16 mouse cellular contexts compared by ENCODE assay signal in genomic region chr12:103710405-103710804, GRCm38 (mm10). TPM values are rescaled to one million over a fixed set of nuclear protein-coding genes. Genes with fewer than 3 reads are reported as not detected.
A peak's percentile ranks its signal among the peaks of the same experiment; 100 is the strongest.
DNase-seq lines count a peak whose midpoint lies in the region; ATAC-seq and TF ChIP-seq lines count a peak whose summit lies in the region.
"Had no signal": no experiment of that assay in that cellular context is flagged by ENCODE, and none has a peak within 500 bp of the region (broad histone marks: within the 10 kb centered on the region; RNA-seq: fewer than 3 reads in every experiment).

No protein-coding gene starts in this region.

- peak; percentile 36 for DNase-seq in kidney, adult 2 months
- no peak for DNase-seq in kidney, adult 8-10 months
- peak; percentile 20 for DNase-seq in lung, embryonic 14.5 days
- no peak for DNase-seq in lung, adult 18-20 months
- DNase-seq in ES-CJ7 (ENCODE audit: low read depth, low spot score), result peak; percentile 1
- DNase-seq in embryo, embryonic 11 days, result peak; percentile 4
- DNase-seq in ovary, adult 18-20 months (ENCODE audit: low spot score), result no peak
- DNase-seq: adrenal gland, adult 8-10 months; gastrocnemius, postnatal 10 days; liver, embryonic 13.5 days; thymus, adult 2 months had no signal

- no peaks in the 10 kb centered on the region for H3K27me3 ChIP-seq in kidney, adult 2 months (replicated peaks; ENCODE audit: control insufficient read depth, insufficient read depth, low read length)
- no peaks in the 10 kb centered on the region for H3K27me3 ChIP-seq in lung, embryonic 14.5 days (ENCODE audit: insufficient read depth, low read length)
- H3K27me3 ChIP-seq: embryonic facial prominence, embryonic 15.5 days; forebrain, embryonic 13.5 days; liver, embryonic 13.5 days; megakaryocyte, embryonic 14.5 days had no signal

- H3K4me2 ChIP-seq in lung, embryonic 14.5 days, result no peak overlapping the region
- H3K4me2 ChIP-seq: embryonic facial prominence, embryonic 15.5 days; forebrain, embryonic 13.5 days; heart, embryonic 11.5 days; liver, embryonic 13.5 days had no signal

- no peaks in the 10 kb centered on the region for H3K9me3 ChIP-seq in lung, embryonic 14.5 days (ENCODE audit: low read depth, low read length)
- H3K9me3 ChIP-seq: embryonic facial prominence, embryonic 15.5 days had no signal

- 60% methylated on average over 1 of the region's 1 CpGs for WGBS in kidney, adult 2 months
- 60% methylated on average over 1 of the region's 1 CpGs for WGBS in lung, embryonic 14.5 days

- peak; percentile 38 for TF ChIP-seq CTCF in kidney, adult 2 months (conservative IDR thresholded peaks at IDR 0.05; ENCODE audit: insufficient read depth, insufficient read length, low read depth, low read length)
- TF ChIP-seq CTCF in lung, embryonic 14.5 days (IDR thresholded peaks at IDR 0.05; ENCODE audit: low read depth), result peak; percentile 70

- no peaks in the 10 kb centered on the region; the same call in 1 of the 2 replicates for H3K4me1 ChIP-seq in kidney, adult 2 months (ENCODE audit: control insufficient read depth, insufficient read depth, low read length)
- H3K4me1 ChIP-seq in lung, embryonic 14.5 days (ENCODE audit: insufficient read depth), result no peaks in the 10 kb centered on the region
- H3K4me1 ChIP-seq: embryonic facial prominence, embryonic 15.5 days; forebrain, embryonic 13.5 days; megakaryocyte, embryonic 14.5 days had no signal

- H3K4me3 ChIP-seq in kidney, adult 2 months (ENCODE audit: insufficient read depth, low read depth, low read length), result no peak overlapping the region
- no peak overlapping the region for H3K4me3 ChIP-seq in lung, embryonic 14.5 days (ENCODE audit: low read depth, low read length)
- H3K4me3 ChIP-seq: embryonic facial prominence, embryonic 15.5 days; forebrain, embryonic 13.5 days; liver, embryonic 13.5 days; megakaryocyte, embryonic 14.5 days had no signal

- H3K27ac ChIP-seq in kidney, adult 2 months (ENCODE audit: insufficient read depth, low read depth, low read length), result no peak overlapping the region
- no peak overlapping the region for H3K27ac ChIP-seq in lung, embryonic 14.5 days (ENCODE audit: low read depth)
- H3K27ac ChIP-seq: embryonic facial prominence, embryonic 15.5 days; forebrain, embryonic 13.5 days; liver, embryonic 13.5 days had no signal

- no peak overlapping the region for H3K9ac ChIP-seq in lung, embryonic 14.5 days
- H3K9ac ChIP-seq: embryonic facial prominence, embryonic 15.5 days; forebrain, embryonic 13.5 days; liver, embryonic 13.5 days had no signal

- no peak for TF ChIP-seq POLR2A in kidney, adult 2 months (IDR thresholded peaks at IDR 0.05; ENCODE audit: low read depth, low read length)

- ATAC-seq in lung, embryonic 14.5 days (ENCODE audit: insufficient read depth), result no peak
- ATAC-seq: forebrain, embryonic 13.5 days had no signal

- no peaks in the 10 kb centered on the region for H3K36me3 ChIP-seq in kidney, adult 2 months (ENCODE audit: control insufficient read depth, insufficient read depth, low read length)
- no peaks in the 10 kb centered on the region for H3K36me3 ChIP-seq in lung, embryonic 14.5 days (ENCODE audit: insufficient read depth)
- H3K36me3 ChIP-seq: embryonic facial prominence, embryonic 15.5 days; liver, embryonic 13.5 days had no signal

RNA-seq across cellular contexts. Expression of gene Serpina1f, which starts 15.1 kb away (rescaled TPM):
- polyA plus RNA-seq in kidney, adult 2 months (2012; rRNA removed), result 214 and 308 TPM in 2 replicates
- polyA plus RNA-seq in lung, embryonic 14.5 days (2014; fragmentation: Nextera tagmentation; extraction: Ambion mirVana), result not detected in 2 replicates
- polyA plus RNA-seq: embryonic facial prominence, embryonic 15.5 days; forebrain, embryonic 13.5 days; heart, embryonic 11.5 days had no signal

RNA-seq across cellular contexts. Expression of gene Serpina16, which starts 34.5 kb away (rescaled TPM):
- not detected in 2 replicates for polyA plus RNA-seq in kidney, adult 2 months (2012; rRNA removed)
- not detected in 2 replicates for polyA plus RNA-seq in lung, embryonic 14.5 days (2014; fragmentation: Nextera tagmentation; extraction: Ambion mirVana)
- polyA plus RNA-seq: embryonic facial prominence, embryonic 15.5 days; forebrain, embryonic 13.5 days; heart, embryonic 11.5 days; thymus, adult 2 months had no signal

RNA-seq across cellular contexts. Expression of gene Serpina6, which starts 53.4 kb away (rescaled TPM):
- polyA plus RNA-seq in kidney, adult 2 months (2012; rRNA removed), result 0.58 and 0.81 TPM in 2 replicates
- 0.27 and 1.3 TPM in 2 replicates for polyA plus RNA-seq in lung, embryonic 14.5 days (2014; fragmentation: Nextera tagmentation; extraction: Ambion mirVana)
- polyA plus RNA-seq: forebrain, embryonic 13.5 days; large intestine, adult 2 months; thymus, adult 2 months had no signal

Comparison
In these comparisons a context has a peak if more than half of its experiments do, and no peak if none do; other contexts are left out.
1. DNase-seq: peak in kidney, adult 2 months (single experiment), lung, embryonic 14.5 days (single experiment), ES-CJ7 (single experiment) and embryo, embryonic 11 days (single experiment); none in kidney, adult 8-10 months (0 of 2), lung, adult 18-20 months (0 of 2) and ovary, adult 18-20 months (single experiment).
2. RNA of gene Serpina1f, which starts 15.1 kb away (polyA plus RNA-seq): 214 to 308 TPM in kidney, adult 2 months; not detected in lung, embryonic 14.5 days; every median in the first group is over 100 times any median in the second.